Mouse (Mus musculus) mature B cell (primary cell): ENCODE data around the gene Nkapd1.

ENCODE experiments used
- in situ Hi-C: fragments of 300-500 bp; cut with MboI; formaldehyde crosslinking; loops from 2 replicates; pipeline ENCODE4 v1.14.3; 2019

The Nkapd1 gene

GRCm38 (mm10) chr9:50601536-50601935 is 15.7 kb downstream of the Nkapd1 start:
- in situ Hi-C loops = no loop called here

- in situ Hi-C loops = loop anchor here (5.0 kb wide), 1 partner anchor 70 kb away; the partner anchor contains the start of gene Pts
These were observed 20.3 kb downstream of the Nkapd1 start for GRCm38 (mm10) chr9:50596973-50597372.

- in situ Hi-C loops = loop anchor here (5.0 kb wide), 1 partner anchor 68 kb away; the partner anchor contains the start of gene Pts
These were observed 22.4 kb downstream of the Nkapd1 start for GRCm38 (mm10) chr9:50594794-50595417.

- in situ Hi-C loops = no loop called here
These were observed 23.7 kb downstream of the Nkapd1 start for GRCm38 (mm10) chr9:50593544-50593943.

DNA sequence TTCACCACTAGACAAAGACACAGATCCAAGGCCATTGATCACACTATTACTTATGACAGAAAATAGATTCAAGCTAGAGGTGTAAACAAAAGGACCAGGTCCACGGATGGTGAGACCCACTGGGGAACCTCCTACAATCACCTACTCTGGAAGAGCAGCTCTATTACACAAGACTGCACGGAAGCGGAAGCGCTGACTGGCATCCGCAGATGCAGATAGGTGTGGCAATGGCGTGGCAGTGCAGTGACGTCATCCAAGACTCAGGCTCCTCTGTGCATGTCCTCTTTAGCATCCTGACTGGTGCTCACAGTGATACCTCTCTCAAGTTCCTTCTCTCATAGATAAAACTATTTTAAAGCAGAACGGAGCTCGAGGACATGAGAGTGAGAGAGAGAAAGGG is 24.3 kb downstream of the Nkapd1 start:
- in situ Hi-C loops = no loop called here

- in situ Hi-C loops = no loop called here
These were observed 26.3 kb downstream of the Nkapd1 start for GRCm38 (mm10) chr9:50590856-50591518.

GRCm38 (mm10) chr9:50586955-50587354 is 30.3 kb downstream of the Nkapd1 start:
- in situ Hi-C loops = no loop called here

DNA sequence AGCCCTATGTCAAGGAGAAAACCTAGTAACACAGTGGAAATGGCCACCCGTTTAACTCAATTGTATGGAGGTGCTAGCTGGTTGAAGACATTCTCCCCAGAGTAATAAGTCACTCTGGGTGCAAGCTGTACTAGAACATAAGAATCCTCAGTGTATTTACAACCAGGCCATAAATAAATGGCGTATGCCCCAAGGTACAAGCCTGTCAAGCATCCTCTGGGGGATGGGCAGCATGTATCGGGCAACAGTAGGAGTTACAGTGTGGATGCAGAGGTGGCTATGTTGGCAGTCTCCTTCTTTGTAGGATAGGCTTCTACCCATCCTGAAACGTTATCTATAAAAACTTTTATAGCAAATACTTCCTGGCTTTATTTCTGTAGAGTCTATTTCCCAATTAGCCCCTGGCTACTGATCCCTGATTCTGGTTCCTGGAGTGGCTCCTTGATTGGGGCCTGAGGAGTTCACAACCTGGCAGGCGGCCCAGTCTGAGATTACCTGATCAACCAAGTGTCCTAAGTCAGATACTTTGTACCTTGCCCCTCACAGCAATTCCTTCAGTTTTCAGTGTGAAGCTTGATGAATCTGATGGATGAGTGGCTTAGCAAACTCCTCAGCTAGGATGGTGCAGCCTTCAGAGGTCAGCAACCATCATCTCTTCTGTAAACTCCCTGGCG is 32.0 kb downstream of the Nkapd1 start:
- in situ Hi-C loops = no loop called here

DNA sequence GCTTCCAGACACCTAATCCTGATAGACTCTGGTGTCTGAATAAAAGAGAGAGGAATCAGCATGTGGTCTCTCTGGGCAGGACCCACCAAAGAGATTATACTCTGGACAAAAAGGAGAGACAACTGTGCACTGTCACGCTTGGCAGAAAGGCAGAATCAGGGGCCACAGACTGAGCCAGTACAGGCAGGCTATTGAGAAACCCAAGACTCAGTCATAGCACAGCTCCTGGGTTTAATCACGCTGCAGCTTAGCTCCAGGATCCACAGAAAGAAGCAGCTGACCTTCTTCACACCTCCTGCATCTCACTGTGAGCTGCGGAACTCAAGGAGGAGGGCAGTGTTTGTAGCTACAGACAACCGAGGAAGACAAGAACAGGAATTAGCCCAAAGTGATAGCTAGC is 36.9 kb downstream of the Nkapd1 start:
- in situ Hi-C loops = no loop called here

DNA sequence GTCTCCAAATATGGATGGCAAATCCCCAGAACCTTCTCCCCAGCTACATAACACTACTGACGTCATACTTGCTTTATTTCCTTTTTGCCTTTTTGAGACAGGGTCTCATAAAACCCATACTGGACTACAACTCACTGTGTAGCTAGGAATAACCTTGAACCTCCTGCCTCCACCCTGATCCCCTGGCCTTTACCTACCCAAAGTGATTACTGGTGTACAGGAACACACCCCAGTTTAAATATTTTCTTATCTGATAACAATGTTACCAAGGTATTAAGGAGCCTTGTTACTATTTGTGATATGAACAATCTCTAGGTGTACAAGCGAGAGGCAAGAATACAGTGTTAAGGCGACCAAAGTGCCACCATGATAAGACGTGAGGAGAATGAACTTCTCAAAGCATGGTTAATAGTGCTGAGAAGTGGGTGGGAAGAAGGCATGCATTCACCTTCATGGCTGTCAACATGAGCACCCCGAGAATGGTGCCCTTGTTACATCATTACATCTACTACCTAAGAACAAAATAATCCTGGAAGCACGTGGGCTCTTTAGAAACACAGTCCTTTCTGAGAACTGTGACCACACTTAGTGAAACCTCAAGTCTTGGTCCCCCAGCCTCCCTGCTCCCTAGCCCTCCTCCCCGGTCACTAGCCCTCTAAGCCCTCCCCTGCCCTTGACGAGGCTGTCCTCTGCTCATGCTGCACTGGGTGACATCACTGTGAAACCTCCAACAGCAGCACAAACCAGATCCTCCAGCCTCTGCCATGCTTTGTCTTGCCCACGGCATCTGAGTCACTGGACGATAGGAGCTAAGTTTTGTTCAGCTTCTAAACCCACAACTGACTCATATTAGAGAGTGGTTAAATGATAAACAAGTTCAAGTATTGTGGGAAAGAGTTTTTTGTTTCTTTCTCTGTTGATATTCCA is 47.4 kb downstream of the Nkapd1 start:
- in situ Hi-C loops = no loop called here

GRCm38 (mm10) chr9:50567881-50568280 is 49.4 kb downstream of the Nkapd1 start:
- in situ Hi-C loops = no loop called here

DNA sequence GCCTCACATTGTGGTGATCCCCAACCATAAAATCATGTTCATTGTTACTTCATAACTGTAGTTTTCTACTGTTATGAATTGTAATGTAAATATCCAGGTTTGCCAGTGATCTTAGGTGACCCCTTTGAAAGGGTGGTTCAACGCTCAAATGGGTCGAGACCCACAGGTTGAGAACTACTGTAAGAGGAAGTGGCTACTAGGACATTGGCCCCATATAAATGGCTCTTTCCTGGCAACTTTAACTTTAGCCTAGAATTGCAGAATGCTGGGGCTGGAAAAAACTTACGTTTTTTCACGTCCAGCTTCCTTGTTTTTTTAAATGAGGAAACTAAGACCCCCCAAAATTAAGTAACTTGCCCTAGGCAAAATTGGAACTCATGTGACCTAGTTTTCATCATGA is 49.9 kb downstream of the Nkapd1 start:
- in situ Hi-C loops = no loop called here

DNA sequence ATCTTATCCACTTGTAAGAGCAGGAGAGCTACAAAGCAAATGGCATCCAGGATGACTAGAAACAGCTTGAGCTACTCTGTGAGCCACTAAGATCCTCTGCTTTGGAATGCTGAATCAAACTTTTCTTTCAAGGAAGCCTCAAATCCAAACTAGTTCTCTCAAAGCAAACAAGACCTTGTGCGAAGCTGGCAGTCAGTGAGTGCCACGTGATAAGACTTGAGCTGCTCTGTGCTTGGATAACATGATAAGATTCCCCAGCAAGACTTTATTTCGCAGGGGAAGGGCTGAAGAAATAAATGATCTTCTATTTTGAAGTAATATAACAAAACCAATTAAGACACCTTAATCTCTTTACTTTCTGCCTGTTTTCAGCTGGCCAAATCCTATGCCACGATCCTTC is 51.3 kb downstream of the Nkapd1 start:
- in situ Hi-C loops = no loop called here

DNA sequence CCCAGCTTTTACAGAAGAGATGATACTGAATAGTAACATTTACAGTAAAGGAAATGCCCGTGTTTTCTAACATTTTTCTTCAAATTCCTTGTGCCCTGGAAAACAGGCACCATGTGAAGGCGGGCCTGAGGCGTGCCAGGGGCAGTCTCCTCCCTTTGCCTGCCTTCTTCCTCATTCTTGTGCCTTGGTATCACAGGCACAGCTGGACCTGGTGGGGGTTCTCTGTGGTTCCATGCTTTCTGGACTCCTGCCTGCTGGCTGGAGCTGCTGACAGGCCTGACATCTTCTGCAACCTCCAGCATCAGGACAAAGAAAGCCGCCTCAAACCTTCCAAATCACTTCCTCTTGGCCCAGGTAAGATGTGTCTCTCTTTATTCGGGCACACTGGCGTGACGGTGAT is 52.1 kb downstream of the Nkapd1 start:
- in situ Hi-C loops = no loop called here

DNA sequence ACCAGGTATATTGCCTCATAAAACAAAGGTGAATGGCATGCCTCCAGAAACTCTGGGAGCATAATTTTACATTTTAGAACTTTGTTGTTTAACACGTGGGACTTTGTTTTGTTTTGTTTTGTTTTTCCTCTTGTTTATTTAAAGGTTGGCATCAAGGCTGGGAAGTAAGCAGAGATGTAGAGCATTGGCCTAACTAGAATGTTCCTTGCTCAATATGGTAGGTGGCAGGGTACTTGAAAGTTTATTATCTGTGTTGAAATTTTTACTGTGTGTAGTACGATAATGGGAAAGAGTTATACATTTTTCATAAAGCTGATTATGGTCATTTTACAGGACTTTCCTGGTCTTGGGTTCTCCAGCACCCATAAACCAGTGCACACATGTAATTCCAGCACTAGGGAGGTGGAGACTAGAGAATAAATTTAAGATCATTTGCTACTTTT is 55.3 kb downstream of the Nkapd1 start:
- in situ Hi-C loops = no loop called here

GRCm38 (mm10) chr9:50561145-50561917 is 55.9 kb downstream of the Nkapd1 start, which contains the start of gene Tex12:
Gene Tex12 (minus strand): TSS chr9:50561325.
- in situ Hi-C loops = no loop called here
